Mouse (Mus musculus): ENCODE data around the gene Vmn1r10. TPM values are rescaled to one million over a fixed set of nuclear protein-coding genes. Genes with fewer than 3 reads are reported as not detected.

Vmn1r10 gene
- polyA plus RNA-seq (2014; fragmentation: Illumina TruSeq; extraction: RNeasy Lipid Tissue Mini Kit (QIAGEN cat#74804); ENCODE audit: low read depth, low replicate concordance): not detected

DNA sequence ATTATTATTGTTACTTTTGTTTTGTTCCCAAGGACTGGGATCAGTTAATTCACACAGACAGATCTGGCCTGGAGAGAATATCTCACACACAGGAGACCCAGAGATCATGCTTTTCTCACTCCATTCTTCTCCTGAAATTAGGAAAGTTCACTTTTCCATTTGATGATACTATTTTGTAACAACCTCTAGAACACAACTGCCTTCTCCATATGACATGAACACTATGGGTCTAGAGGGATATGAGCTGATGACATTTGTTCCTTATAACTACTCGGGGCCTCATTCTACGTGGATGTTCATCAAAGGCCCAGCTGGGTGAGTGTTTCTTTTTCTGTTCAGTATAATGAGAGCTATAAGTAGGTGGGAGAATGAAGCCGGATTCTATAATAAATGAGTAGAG is at the start of gene Vmn1r10:
TSS of gene Vmn1r10 (plus strand) at position 301 of the 400 bp plus-strand sequence.

DNA sequence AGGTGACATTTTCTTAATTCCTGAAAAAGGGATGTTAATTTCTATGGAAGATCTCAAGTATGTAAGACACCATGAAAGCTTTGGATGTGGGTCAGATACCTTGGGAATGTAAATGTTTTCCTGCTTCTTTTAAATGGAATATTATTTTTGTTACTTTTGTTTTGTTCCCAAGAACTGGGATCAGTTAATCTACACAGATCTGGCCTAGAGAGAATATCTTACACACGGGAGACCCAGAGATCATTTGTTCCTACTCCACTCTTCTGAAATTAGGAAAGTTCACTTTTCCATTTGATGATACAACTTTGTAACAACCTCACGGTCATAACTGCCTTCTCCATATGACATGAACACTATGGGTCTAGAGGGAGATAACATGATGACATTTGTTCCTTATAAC is 42.8 kb upstream of the Vmn1r10 start, which contains the start of gene Vmn1r9:
TSS of gene Vmn1r9 (plus strand) at position 301 of the 400 bp plus-strand sequence.

DNA sequence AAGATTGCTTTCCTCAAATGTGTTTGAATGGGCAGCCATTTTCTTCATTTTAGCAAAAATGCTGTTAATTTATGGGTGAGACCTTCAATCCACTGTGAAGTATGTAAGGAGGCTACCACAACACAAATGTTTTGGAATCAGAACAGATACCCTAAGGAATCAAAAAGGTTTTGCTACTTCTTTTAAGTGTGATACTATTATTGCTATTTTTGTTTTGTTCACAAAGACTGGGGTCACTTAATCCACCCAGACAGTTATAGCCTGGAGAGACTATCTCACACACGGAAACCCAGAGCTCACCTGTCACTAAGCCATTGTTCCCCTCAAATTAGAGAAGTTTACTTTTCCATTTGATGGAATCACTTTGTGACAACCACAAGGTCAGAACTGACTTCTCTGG is 23.9 kb downstream of the Vmn1r10 start, which contains the start of gene Vmn1r11:
TSS of gene Vmn1r11 (plus strand) at position 301 of the 400 bp plus-strand sequence.

DNA sequence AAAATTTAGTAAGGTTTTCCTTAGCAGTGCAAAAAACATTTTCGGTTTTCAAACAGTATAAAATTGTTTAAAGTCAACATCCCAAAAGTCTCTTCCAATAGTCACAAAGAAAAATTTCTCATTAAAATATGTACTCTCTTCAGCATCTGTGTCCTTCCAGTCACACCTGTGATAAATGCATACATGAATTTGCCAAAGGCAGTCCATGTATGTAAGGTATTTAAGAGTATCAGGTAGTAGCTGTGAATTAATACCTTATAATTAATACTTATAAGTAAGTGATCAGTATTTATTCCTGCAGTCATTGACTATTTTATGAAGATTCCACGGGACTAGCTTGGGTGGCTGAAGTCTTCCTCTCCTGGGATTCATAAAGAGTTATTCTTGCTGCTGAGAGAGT is 47.4 kb downstream of the Vmn1r10 start, which contains the start of gene Vmn1r12:
TSS of gene Vmn1r12 (plus strand) at position 301 of the 400 bp plus-strand sequence.

Other genes starting within 250 kb of the Vmn1r10 start
- gene Nt5c3, start 185.5 kb upstream of the Vmn1r10 start, polyA plus RNA-seq (2014; fragmentation: Illumina TruSeq; extraction: RNeasy Lipid Tissue Mini Kit (QIAGEN cat#74804); ENCODE audit: low read depth, low replicate concordance): 79.6 TPM
- not detected for gene Vmn1r4, start 185.4 kb upstream of the Vmn1r10 start, polyA plus RNA-seq (2014; fragmentation: Illumina TruSeq; extraction: RNeasy Lipid Tissue Mini Kit (QIAGEN cat#74804); ENCODE audit: low read depth, low replicate concordance)
- gene Vmn1r5, start 139.2 kb upstream of the Vmn1r10 start, polyA plus RNA-seq (2014; fragmentation: Illumina TruSeq; extraction: RNeasy Lipid Tissue Mini Kit (QIAGEN cat#74804); ENCODE audit: low read depth, low replicate concordance): not detected
- gene Vmn1r6, start 112.2 kb upstream of the Vmn1r10 start, polyA plus RNA-seq (2014; fragmentation: Illumina TruSeq; extraction: RNeasy Lipid Tissue Mini Kit (QIAGEN cat#74804); ENCODE audit: low read depth, low replicate concordance): not detected
- gene Vmn1r7, start 84.1 kb upstream of the Vmn1r10 start, polyA plus RNA-seq (2014; fragmentation: Illumina TruSeq; extraction: RNeasy Lipid Tissue Mini Kit (QIAGEN cat#74804); ENCODE audit: low read depth, low replicate concordance): not detected
- not detected for gene Vmn1r8, start 77.2 kb upstream of the Vmn1r10 start, polyA plus RNA-seq (2014; fragmentation: Illumina TruSeq; extraction: RNeasy Lipid Tissue Mini Kit (QIAGEN cat#74804); ENCODE audit: low read depth, low replicate concordance)
- not detected for gene Vmn1r9, start 42.7 kb upstream of the Vmn1r10 start, polyA plus RNA-seq (2014; fragmentation: Illumina TruSeq; extraction: RNeasy Lipid Tissue Mini Kit (QIAGEN cat#74804); ENCODE audit: low read depth, low replicate concordance)
- gene Vmn1r11, start 24.0 kb downstream of the Vmn1r10 start, polyA plus RNA-seq (2014; fragmentation: Illumina TruSeq; extraction: RNeasy Lipid Tissue Mini Kit (QIAGEN cat#74804); ENCODE audit: low read depth, low replicate concordance): not detected
- gene Vmn1r12, start 47.5 kb downstream of the Vmn1r10 start, polyA plus RNA-seq (2014; fragmentation: Illumina TruSeq; extraction: RNeasy Lipid Tissue Mini Kit (QIAGEN cat#74804); ENCODE audit: low read depth, low replicate concordance): not detected
- gene Vmn1r13, start 93.8 kb downstream of the Vmn1r10 start, polyA plus RNA-seq (2014; fragmentation: Illumina TruSeq; extraction: RNeasy Lipid Tissue Mini Kit (QIAGEN cat#74804); ENCODE audit: low read depth, low replicate concordance): not detected
- gene Vmn1r14, start 122.2 kb downstream of the Vmn1r10 start, polyA plus RNA-seq (2014; fragmentation: Illumina TruSeq; extraction: RNeasy Lipid Tissue Mini Kit (QIAGEN cat#74804); ENCODE audit: low read depth, low replicate concordance): not detected
- not detected for gene Vmn1r15, start 148.5 kb downstream of the Vmn1r10 start, polyA plus RNA-seq (2014; fragmentation: Illumina TruSeq; extraction: RNeasy Lipid Tissue Mini Kit (QIAGEN cat#74804); ENCODE audit: low read depth, low replicate concordance)
- not detected for gene Vmn1r16, start 220.0 kb downstream of the Vmn1r10 start, polyA plus RNA-seq (2014; fragmentation: Illumina TruSeq; extraction: RNeasy Lipid Tissue Mini Kit (QIAGEN cat#74804); ENCODE audit: low read depth, low replicate concordance)

Data from heart, adult 10 weeks (tissue).